Mouse (Mus musculus) forebrain, embryonic 11.5 days (tissue): ENCODE results near the gene Alox5. TPM values are rescaled to one million over a fixed set of nuclear protein-coding genes. Genes with fewer than 3 reads are reported as not detected.

Experiments
- ATAC-seq: fragments of 200-750 bp; cut with Nextera tagmentation; replicated peaks from 2 replicates; pipeline ENCODE4 v1.8.0; 2017; ENCODE audit warnings: moderate TSS enrichment; ENCODE audit not compliant: low FRiP score
- DNase-seq: peaks from one replicate; pipeline ENCODE4 v3.0.0-alpha.2; 2017; ENCODE audit warnings: low spot score
- H3K27ac ChIP-seq: fragments of 300-500 bp; sonication (generic); 2 replicates; pipeline ENCODE4 v1.5.1; 2014; ENCODE audit warnings: low read depth, low read length
- H3K27me3 ChIP-seq: fragments of 300-500 bp; sonication (generic); 2 replicates; pipeline ENCODE4 v1.6.1; 2014; ENCODE audit warnings: mild to moderate bottlenecking, low read length, mixed read lengths; ENCODE audit not compliant: control insufficient read depth, insufficient read depth
- H3K36me3 ChIP-seq: fragments of 300-500 bp; sonication (generic); 2 replicates; pipeline ENCODE4 v1.6.1; 2014; ENCODE audit warnings: mild to moderate bottlenecking, low read length, moderate library complexity, mixed read lengths; ENCODE audit not compliant: control insufficient read depth, insufficient read depth
- H3K4me1 ChIP-seq: fragments of 300-500 bp; sonication (generic); replicated peaks from 2 replicates; pipeline ENCODE4 v1.6.1; 2014; ENCODE audit warnings: low read length, mixed read lengths; ENCODE audit not compliant: control insufficient read depth, insufficient read depth
- H3K4me2 ChIP-seq: fragments of 300-500 bp; sonication (generic); 2 replicates; pipeline ENCODE4 v1.6.1; 2014; ENCODE audit warnings: low read depth, mild to moderate bottlenecking, low read length, moderate library complexity, mixed read lengths; ENCODE audit not compliant: severe bottlenecking
- H3K4me3 ChIP-seq: fragments of 300-500 bp; sonication (generic); 2 replicates; pipeline ENCODE4 v1.5.1; 2014; ENCODE audit warnings: low read depth, low read length
- H3K9ac ChIP-seq: fragments of 300-500 bp; sonication (generic); 2 replicates; pipeline ENCODE4 v1.6.1; 2014; ENCODE audit warnings: low read length
- H3K9me3 ChIP-seq: fragments of 300-500 bp; sonication (generic); 2 replicates; pipeline ENCODE4 v1.6.1; 2016; ENCODE audit warnings: low read length, mixed read lengths; ENCODE audit not compliant: control insufficient read depth
- WGBS: fragments of 180-500 bp; shearing (Covaris S2); extraction: QIAGEN DNeasy Blood & Tissue Kit; methylation state at CpG from one replicate; pipeline ENCODE4 v1.1.7; 2014; 5-methylcytosine and 5-hydroxymethylcytosine counted together
- polyA plus RNA-seq: library from polyadenylated mRNA; unstranded; fragments of >200 nt; fragmentation: Nextera tagmentation; extraction: Ambion mirVana; gene quantifications from 2 replicates; pipeline ENCODE4 v1.2.1, GENCODE M21; 2014

The Alox5 gene
- polyA plus RNA-seq, 1 experiment from 2014 or later: 0.52 TPM

DNA sequence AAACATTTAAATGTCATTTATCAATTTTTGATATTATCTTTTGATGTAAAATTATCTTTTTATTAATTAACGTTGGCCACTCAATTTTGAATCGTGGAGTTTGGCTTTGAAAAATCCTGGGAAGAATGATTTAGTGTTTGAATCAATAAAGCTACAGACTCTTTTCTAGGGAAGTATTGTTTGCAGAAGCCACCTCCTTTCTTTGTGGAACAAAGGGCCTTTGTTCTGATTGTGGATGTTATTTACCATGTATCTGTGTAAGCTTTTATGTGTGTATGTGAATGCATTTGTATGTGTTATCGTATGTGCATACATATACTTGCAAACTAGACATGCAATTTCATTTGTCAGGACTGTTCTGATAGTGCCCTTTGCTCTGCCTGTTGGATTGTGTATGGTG lies 74.5 kb downstream of the Alox5 start:
- H3K27ac ChIP-seq: no peak overlapping the region

DNA sequence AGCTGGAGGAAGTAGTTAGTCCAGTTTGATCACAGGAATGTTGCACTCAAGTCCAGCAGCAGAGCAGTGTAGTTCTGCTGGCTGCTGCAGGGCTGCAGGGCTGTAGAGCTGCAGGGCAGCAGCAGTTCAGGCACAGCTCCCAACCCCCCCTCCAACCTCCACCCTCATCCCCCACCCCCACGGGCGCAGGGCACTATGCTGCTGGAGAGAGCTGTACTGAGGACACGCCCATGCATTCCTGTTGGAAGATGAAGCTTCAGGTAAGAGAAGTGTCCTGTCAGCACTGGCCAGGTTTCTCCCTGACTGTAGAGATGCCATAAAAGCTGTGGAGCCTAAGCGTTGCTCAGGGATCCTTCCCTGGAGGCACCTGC lies 74.9 kb downstream of the Alox5 start:
- Histone ChIP-seq H3K36me3 (no peaks in the 10 kb centered on the region), H3K4me1 (peaks cover 6% of the 10 kb centered on the region), H3K9ac (no peak overlapping the region), H3K27ac (no peak overlapping the region), H3K9me3 (no peaks in the 10 kb centered on the region), H3K4me2 (no peak overlapping the region), H3K27me3 (no peaks in the 10 kb centered on the region), H3K4me3 (no peak overlapping the region)
- DNase-seq (no peak), ATAC-seq (peak; percentile 58)
- 27% methylated on average over 4 of the region's 4 CpGs for WGBS

More for the DNA sequence above, 74.5 kb downstream of the Alox5 start:
- H3K9me3 ChIP-seq: no peaks in the 10 kb centered on the region
- H3K9ac ChIP-seq: no peak overlapping the region
- WGBS: 56% methylated on average over 3 of the region's 3 CpGs
- H3K4me2 ChIP-seq: no peak overlapping the region
- peaks cover 6% of the 10 kb centered on the region for H3K4me1 ChIP-seq
- H3K4me3 ChIP-seq: no peak overlapping the region
- ATAC-seq (no peak), DNase-seq (no peak)
- H3K27me3 ChIP-seq: no peaks in the 10 kb centered on the region
- H3K36me3 ChIP-seq: no peaks in the 10 kb centered on the region

DNA sequence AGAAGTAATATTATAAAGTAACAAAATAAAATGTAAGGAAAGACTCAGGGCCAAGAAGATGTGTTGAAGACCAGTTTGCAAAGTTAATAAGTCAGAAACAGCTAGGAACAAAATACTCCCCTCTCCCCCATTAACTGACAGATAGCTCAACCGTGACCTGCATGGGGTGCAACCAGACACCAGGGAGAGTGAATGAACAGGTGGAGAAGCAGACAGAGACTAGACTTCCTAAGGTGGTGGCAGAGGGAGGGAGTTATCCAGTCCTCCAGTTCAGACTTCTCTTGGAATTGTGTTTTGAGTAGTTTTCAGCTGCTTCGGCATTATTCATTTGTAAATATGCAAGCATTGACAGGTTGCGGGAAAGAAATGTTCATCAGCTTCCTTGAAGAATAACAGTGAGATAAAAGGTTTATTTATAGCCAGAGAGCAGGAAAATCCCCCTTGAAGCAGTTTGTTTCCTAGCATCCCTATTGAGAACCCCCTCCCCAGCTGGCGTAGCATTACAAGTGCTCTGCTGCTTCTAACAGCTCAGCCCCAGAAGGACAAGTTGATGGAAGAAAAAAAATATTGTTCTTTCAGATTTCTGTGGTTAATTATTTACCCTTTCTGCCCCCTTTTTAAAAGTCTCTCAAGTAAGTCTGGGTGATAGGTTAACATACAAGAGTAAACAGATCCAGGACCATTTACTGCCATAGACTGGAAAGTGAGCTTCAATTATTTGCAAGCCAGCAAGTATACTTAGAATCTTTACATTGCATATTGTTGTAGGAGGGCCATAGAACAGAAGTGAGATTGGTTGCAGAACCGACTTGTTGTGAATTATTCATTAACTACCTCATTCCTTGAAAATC lies 75.6 kb downstream of the Alox5 start:
- H3K4me1 ChIP-seq: peaks cover 6% of the 10 kb centered on the region
- H3K27me3 ChIP-seq: no peaks in the 10 kb centered on the region
- no peak overlapping the region for H3K4me2 ChIP-seq
- DNase-seq: no peak
- H3K9ac ChIP-seq: no peak overlapping the region; the same call in 1 of the 2 replicates
- ATAC-seq: 0 out of 2 replicates have a peak, but pooled peaks have one; percentile 24
- H3K27ac ChIP-seq: no peak overlapping the region
- H3K4me3 ChIP-seq: no peak overlapping the region
- no peaks in the 10 kb centered on the region for H3K36me3 ChIP-seq
- 32% methylated on average over 5 of the region's 5 CpGs for WGBS
- no peaks in the 10 kb centered on the region for H3K9me3 ChIP-seq

DNA sequence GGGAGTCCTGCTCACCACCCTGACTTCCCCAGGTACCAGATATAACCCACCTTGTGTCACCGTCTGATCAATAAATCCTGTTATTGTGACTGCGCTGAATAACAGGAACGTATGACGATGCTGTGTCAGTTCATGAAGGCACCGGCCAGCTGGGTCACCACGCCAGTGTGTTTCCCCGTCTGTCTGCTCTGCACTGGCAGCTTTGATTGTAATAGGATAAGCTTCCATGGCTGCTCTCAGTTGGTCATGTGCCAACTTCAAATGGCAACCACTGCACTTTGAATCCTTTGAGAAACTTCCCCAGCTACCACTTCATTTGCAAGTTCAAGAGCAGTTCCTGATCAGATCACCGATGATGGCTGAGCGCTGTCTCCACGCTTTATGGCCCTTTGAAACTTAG lies 77.4 kb downstream of the Alox5 start:
- no peak overlapping the region for H3K4me2 ChIP-seq
- no peaks in the 10 kb centered on the region for H3K9me3 ChIP-seq
- no peaks in the 10 kb centered on the region for H3K36me3 ChIP-seq
- peaks cover 6% of the 10 kb centered on the region for H3K4me1 ChIP-seq
- no peaks in the 10 kb centered on the region for H3K27me3 ChIP-seq
- 92% methylated on average over 10 of the region's 10 CpGs for WGBS
- ATAC-seq (no peak), DNase-seq (no peak)
- no peak overlapping the region for H3K9ac ChIP-seq
- H3K27ac ChIP-seq: no peak overlapping the region
- no peak overlapping the region for H3K4me3 ChIP-seq

DNA sequence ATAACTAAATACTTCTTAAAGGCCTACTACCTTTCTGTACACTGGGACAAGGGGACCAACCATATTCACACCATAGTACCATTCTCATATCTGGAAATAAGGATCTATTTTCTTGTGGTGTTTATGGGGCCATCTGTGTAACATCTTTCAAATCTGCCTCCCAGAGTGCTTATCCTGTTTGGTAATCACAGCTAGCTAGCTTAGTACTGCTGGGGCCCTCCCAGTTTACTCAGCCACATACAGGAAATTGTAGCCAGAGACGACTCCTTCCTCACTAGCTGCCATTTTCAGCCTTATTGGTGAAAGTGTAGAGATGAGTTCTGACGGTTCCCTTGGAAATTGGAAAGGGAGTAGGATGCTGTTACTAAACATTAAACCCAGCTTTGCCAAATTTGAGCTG lies 79.4 kb downstream of the Alox5 start:
- H3K27me3 ChIP-seq: no peaks in the 10 kb centered on the region
- WGBS: 80% methylated on average over 2 of the region's 2 CpGs
- no peak overlapping the region for H3K4me2 ChIP-seq
- H3K9me3 ChIP-seq: no peaks in the 10 kb centered on the region
- H3K4me1 ChIP-seq: peaks cover 6% of the 10 kb centered on the region
- H3K4me3 ChIP-seq: no peak overlapping the region
- DNase-seq (no peak), ATAC-seq (no peak)
- H3K36me3 ChIP-seq: no peaks in the 10 kb centered on the region
- no peak overlapping the region for H3K9ac ChIP-seq
- H3K27ac ChIP-seq: no peak overlapping the region

DNA sequence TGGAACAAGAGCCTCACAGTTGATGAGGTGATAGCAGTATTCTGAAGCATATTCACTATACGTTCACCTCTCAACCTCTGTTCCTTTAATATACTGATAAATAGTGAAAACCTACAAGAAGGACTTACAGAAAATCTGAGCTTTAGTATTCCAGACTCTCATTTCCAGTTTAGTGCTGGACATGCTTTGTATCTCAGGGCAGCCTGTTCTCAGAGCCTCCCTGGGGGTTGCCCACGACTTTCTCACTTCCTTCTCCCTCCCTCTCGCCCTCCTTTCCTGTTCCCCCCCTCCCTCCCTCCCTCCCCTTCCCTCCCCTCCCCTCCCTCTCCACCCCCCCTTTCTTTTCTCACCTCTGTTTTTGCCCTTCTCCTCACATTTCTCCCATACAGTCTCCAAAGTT lies 80.8 kb downstream of the Alox5 start:
- Histone ChIP-seq H3K27me3 (no peaks in the 10 kb centered on the region), H3K27ac (no peak overlapping the region), H3K4me3 (no peak overlapping the region), H3K4me1 (no peaks in the 10 kb centered on the region; the same call in 1 of the 2 replicates), H3K36me3 (no peaks in the 10 kb centered on the region), H3K9ac (no peak overlapping the region), H3K9me3 (no peaks in the 10 kb centered on the region), H3K4me2 (no peak overlapping the region)
- DNase-seq: no peak
- WGBS: 74% methylated on average over 3 of the region's 3 CpGs
- no peak for ATAC-seq

DNA sequence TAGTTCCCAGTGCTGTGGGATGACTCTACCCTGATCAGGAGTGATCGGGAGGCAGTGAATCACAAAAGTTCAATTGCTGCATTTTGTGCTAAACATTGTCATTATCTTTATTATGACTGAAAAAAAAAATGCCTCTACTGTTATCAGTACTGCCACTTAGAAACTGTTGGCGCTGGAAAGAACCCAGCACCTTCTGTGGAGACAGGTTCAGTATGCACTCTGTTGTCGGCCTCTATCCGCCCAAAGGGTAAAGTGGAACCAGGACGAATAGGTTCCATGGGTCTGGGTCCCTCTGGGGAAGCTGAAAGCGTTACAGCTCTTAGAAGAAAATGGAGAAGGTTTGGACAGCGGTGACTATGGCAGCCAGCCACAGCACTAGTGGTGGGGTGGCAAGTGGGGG lies 82.1 kb downstream of the Alox5 start:
- Histone ChIP-seq H3K9me3 (no peaks in the 10 kb centered on the region), H3K27me3 (no peaks in the 10 kb centered on the region), H3K4me2 (no peak overlapping the region), H3K4me1 (no peaks in the 10 kb centered on the region), H3K4me3 (no peak overlapping the region), H3K9ac (no peak overlapping the region), H3K36me3 (no peaks in the 10 kb centered on the region), H3K27ac (no peak overlapping the region)
- DNase-seq (no peak), ATAC-seq (no peak)
- 91% methylated on average over 7 of the region's 7 CpGs for WGBS

DNA sequence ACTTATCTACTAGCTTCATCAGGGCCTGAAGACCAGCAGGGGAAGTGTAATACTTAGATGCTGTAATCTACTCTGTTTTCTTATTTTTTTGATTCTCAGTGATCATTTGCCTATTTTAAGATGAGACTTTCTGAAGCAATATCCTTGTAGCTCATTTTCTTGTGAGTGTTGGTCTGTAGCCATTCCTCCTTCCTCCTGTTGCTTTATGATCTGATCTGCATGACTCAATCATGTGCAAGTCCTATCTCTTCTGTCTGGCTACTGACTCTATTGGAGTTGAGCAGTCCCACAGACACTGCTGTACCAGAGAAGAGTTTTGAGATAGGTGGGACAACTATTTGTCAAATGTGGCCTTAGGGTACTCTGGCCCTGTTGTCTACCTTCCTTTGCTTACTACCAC lies 86.4 kb downstream of the Alox5 start:
- H3K4me1 ChIP-seq: no peaks in the 10 kb centered on the region
- DNase-seq: no peak
- H3K9me3 ChIP-seq: no peaks in the 10 kb centered on the region
- no peak overlapping the region for H3K9ac ChIP-seq
- no peak overlapping the region for H3K4me2 ChIP-seq
- no peaks in the 10 kb centered on the region for H3K27me3 ChIP-seq
- no peak for ATAC-seq
- no peak overlapping the region for H3K27ac ChIP-seq
- no peak overlapping the region for H3K4me3 ChIP-seq
- H3K36me3 ChIP-seq: no peaks in the 10 kb centered on the region

DNA sequence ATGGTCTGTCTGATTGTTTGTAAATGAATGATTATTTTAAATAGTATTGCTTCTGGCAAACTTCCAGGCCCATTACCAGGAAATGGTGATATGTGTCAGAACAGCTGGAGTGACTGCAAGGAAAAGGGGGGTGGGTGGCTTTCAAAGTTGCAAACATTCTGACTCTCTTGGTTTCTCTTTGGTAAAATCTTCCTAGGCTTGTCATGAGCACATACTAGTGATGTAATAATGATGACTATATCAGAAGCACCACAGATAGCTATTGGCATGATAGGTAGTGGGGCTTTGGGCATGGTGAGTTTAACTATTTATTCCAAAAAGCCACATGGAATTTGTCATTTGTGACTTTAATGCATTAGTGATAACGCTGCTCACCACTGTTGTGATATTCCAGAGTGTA lies 86.8 kb downstream of the Alox5 start:
- no peak overlapping the region for H3K4me3 ChIP-seq
- H3K27ac ChIP-seq: no peak overlapping the region
- no peaks in the 10 kb centered on the region for H3K36me3 ChIP-seq
- 97% methylated on average over 1 of the region's 1 CpGs for WGBS
- H3K27me3 ChIP-seq: no peaks in the 10 kb centered on the region
- no peaks in the 10 kb centered on the region for H3K4me1 ChIP-seq
- no peak for DNase-seq
- no peak overlapping the region for H3K4me2 ChIP-seq
- H3K9me3 ChIP-seq: no peaks in the 10 kb centered on the region
- no peak for ATAC-seq
- H3K9ac ChIP-seq: no peak overlapping the region
